11 mouse cellular contexts compared by ENCODE assay signal in genomic region chr2:49572684-49573083, GRCm38 (mm10). TPM values are rescaled to one million over a fixed set of nuclear protein-coding genes. Genes with fewer than 3 reads are reported as not detected.
DNase-seq lines count a peak whose midpoint lies in the region; ATAC-seq and TF ChIP-seq lines count a peak whose summit lies in the region.
"Had no signal": no experiment of that assay in that cellular context is flagged by ENCODE, and none has a peak within 500 bp of the region (broad histone marks: within the 10 kb centered on the region; RNA-seq: fewer than 3 reads in every experiment).

No protein-coding gene starts in this region.

- TF ChIP-seq CTCF in kidney, adult 2 months (conservative IDR thresholded peaks at IDR 0.05; ENCODE audit: insufficient read depth, insufficient read length, low read depth, low read length) = no peak

- no peak overlapping the region for H3K4me3 ChIP-seq in kidney, adult 2 months (ENCODE audit: insufficient read depth, low read depth, low read length)
- no peak overlapping the region for H3K4me3 ChIP-seq in embryonic facial prominence, embryonic 12.5 days
- H3K4me3 ChIP-seq in hindbrain, embryonic 15.5 days = no peak overlapping the region
- peak overlapping the region; percentile 12; the same call in 1 of the 2 replicates for H3K4me3 ChIP-seq in midbrain, embryonic 16.5 days (ENCODE audit: low read depth, low read length)

- no peak overlapping the region for H3K9ac ChIP-seq in embryonic facial prominence, embryonic 12.5 days
- H3K9ac ChIP-seq in hindbrain, embryonic 15.5 days = no peak overlapping the region
- H3K9ac ChIP-seq in midbrain, embryonic 16.5 days (ENCODE audit: low read depth, low read length) = no peak overlapping the region
- H3K9ac ChIP-seq: liver, embryonic 14.5 days had no signal

- peak overlapping the region; percentile 32 for H3K4me2 ChIP-seq in embryonic facial prominence, embryonic 12.5 days (replicated peaks)
- peak overlapping the region; percentile 44 for H3K4me2 ChIP-seq in hindbrain, embryonic 15.5 days
- peak overlapping the region; percentile 37 for H3K4me2 ChIP-seq in midbrain, embryonic 16.5 days (ENCODE audit: low read length)

- intact Hi-C loops in left cerebral cortex, postnatal 14 days (cut with DNase I) = loop anchor here (5.0 kb wide), 2 partner anchors 45 to 120 kb away; partner anchors contain the start of genes Epc2 and Kif5c

- 57% methylated on average over 9 of the region's 9 CpGs for WGBS in kidney, adult 2 months
- WGBS in embryonic facial prominence, embryonic 12.5 days = 63% methylated on average over 9 of the region's 9 CpGs
- 60% methylated on average over 9 of the region's 9 CpGs for WGBS in hindbrain, embryonic 15.5 days
- WGBS in midbrain, embryonic 16.5 days = 66% methylated on average over 9 of the region's 9 CpGs

- no peaks in the 10 kb centered on the region for H3K9me3 ChIP-seq in embryonic facial prominence, embryonic 12.5 days
- no peaks in the 10 kb centered on the region for H3K9me3 ChIP-seq in hindbrain, embryonic 15.5 days
- no peaks in the 10 kb centered on the region for H3K9me3 ChIP-seq in midbrain, embryonic 16.5 days (replicated peaks; ENCODE audit: control insufficient read depth, low read length, poor library complexity, severe bottlenecking)

- TF ChIP-seq POLR2A in kidney, adult 2 months (IDR thresholded peaks at IDR 0.05; ENCODE audit: low read depth, low read length) = no peak

- no peak for ATAC-seq in embryonic facial prominence, embryonic 12.5 days (ENCODE audit: insufficient number of reproducible peaks, insufficient read depth, low FRiP score, low TSS enrichment)
- no peak for ATAC-seq in hindbrain, embryonic 15.5 days (ENCODE audit: low FRiP score, low read depth)
- ATAC-seq in midbrain, embryonic 16.5 days = peak; percentile 40; the same call in 1 of the 2 replicates
- ATAC-seq in erythroid progenitor cell, adult 5-6 weeks (replicated peaks; ENCODE audit: low FRiP score, poor library complexity, severe bottlenecking) = no peak

- no peaks in the 10 kb centered on the region for H3K27me3 ChIP-seq in kidney, adult 2 months (replicated peaks; ENCODE audit: control insufficient read depth, insufficient read depth, low read length)
- no peaks in the 10 kb centered on the region for H3K27me3 ChIP-seq in embryonic facial prominence, embryonic 12.5 days
- H3K27me3 ChIP-seq in hindbrain, embryonic 15.5 days = no peaks in the 10 kb centered on the region
- H3K27me3 ChIP-seq in midbrain, embryonic 16.5 days (ENCODE audit: control insufficient read depth, insufficient read depth, low read depth, low read length) = no peaks in the 10 kb centered on the region

- peak; percentile 21 for DNase-seq in kidney, adult 2 months
- DNase-seq in kidney, adult 9 months = no peak
- no peak for DNase-seq in adrenal gland, postnatal 36 days
- DNase-seq in left cerebral cortex, postnatal 14 days (ENCODE audit: low spot score in 2 of 2) = no peak
- DNase-seq: B cell, adult 2 months had no signal

- no peak overlapping the region for H3K27ac ChIP-seq in kidney, adult 2 months (ENCODE audit: insufficient read depth, low read depth, low read length)
- H3K27ac ChIP-seq in embryonic facial prominence, embryonic 12.5 days = 0 out of 2 replicates have a peak overlapping the region, but pooled peaks have one; percentile 26
- peak overlapping the region; percentile 61 for H3K27ac ChIP-seq in hindbrain, embryonic 15.5 days (replicated peaks)
- H3K27ac ChIP-seq in midbrain, embryonic 16.5 days (ENCODE audit: low read length) = peak overlapping the region; percentile 74
- H3K27ac ChIP-seq: liver, embryonic 14.5 days; macrophage had no signal

- peaks cover 4% of the 10 kb centered on the region; the same call in 1 of the 2 replicates for H3K4me1 ChIP-seq in kidney, adult 2 months (ENCODE audit: control insufficient read depth, insufficient read depth, low read length)
- H3K4me1 ChIP-seq in embryonic facial prominence, embryonic 12.5 days = peaks cover 33% of the 10 kb centered on the region
- peaks cover 32% of the 10 kb centered on the region for H3K4me1 ChIP-seq in hindbrain, embryonic 15.5 days (replicated peaks)
- peaks cover 8% of the 10 kb centered on the region for H3K4me1 ChIP-seq in midbrain, embryonic 16.5 days (ENCODE audit: control insufficient read depth, insufficient read depth, low read length)

- no peaks in the 10 kb centered on the region for H3K36me3 ChIP-seq in kidney, adult 2 months (ENCODE audit: control insufficient read depth, insufficient read depth, low read length)
- no peaks in the 10 kb centered on the region for H3K36me3 ChIP-seq in embryonic facial prominence, embryonic 12.5 days
- H3K36me3 ChIP-seq in hindbrain, embryonic 15.5 days = no peaks in the 10 kb centered on the region
- H3K36me3 ChIP-seq in midbrain, embryonic 16.5 days (ENCODE audit: control insufficient read depth, insufficient read depth, low read length) = no peaks in the 10 kb centered on the region

RNA-seq across cellular contexts. Expression of gene Kif5c, which starts 46.4 kb away (rescaled TPM):
- 0.45 and 0.58 TPM in 2 replicates for polyA plus RNA-seq in kidney, adult 2 months (2012; rRNA removed)
- 25.9 and 30.1 TPM in 2 replicates for polyA plus RNA-seq in embryonic facial prominence, embryonic 12.5 days (2016; fragmentation: Nextera tagmentation; extraction: Ambion mirVana)
- polyA plus RNA-seq in hindbrain, embryonic 15.5 days (2015; fragmentation: Nextera tagmentation; extraction: Ambion mirVana) = 179 and 188 TPM in 2 replicates
- polyA plus RNA-seq in midbrain, embryonic 16.5 days (2015; fragmentation: Nextera tagmentation; extraction: Ambion mirVana) = 194 and 211 TPM in 2 replicates
- total RNA-seq in adrenal gland, postnatal 36 days (2021) = 1 to 10 TPM; 4.8 to 5.4 TPM
- total RNA-seq in erythroid progenitor cell, adult 5-6 weeks (2015; ENCODE audit: low replicate concordance) = 0.84 TPM in 1 of 2 replicates, not detected in the other
- total RNA-seq in erythroid progenitor cell, adult 5-6 weeks (2017; ENCODE audit: low replicate concordance) = not detected in 2 replicates
- total RNA-seq in left cerebral cortex, postnatal 14 days (2021) = 100 to 1,000 TPM; 532 to 560 TPM

Comparison
In these comparisons a context has a peak if more than half of its experiments do, and no peak if none do; other contexts are left out.
1. RNA of gene Kif5c, which starts 46.4 kb away (polyA plus RNA-seq): 194 to 211 TPM in midbrain, embryonic 16.5 days, 179 to 188 TPM in hindbrain, embryonic 15.5 days and 25.9 to 30.1 TPM in embryonic facial prominence, embryonic 12.5 days; 0.45 to 0.58 TPM in kidney, adult 2 months; every median in the first group is over 10 times any median in the second.
2. Peak in every context shown above with its lines, with median percentiles within 50 percentile points of each other: H3K4me2 ChIP-seq.